Mouse (Mus musculus) cerebellum, adult 2 months (tissue): ENCODE measurements around the gene Lama2. TPM values are rescaled to one million over a fixed set of nuclear protein-coding genes. Genes with fewer than 3 reads are reported as not detected.
A peak's percentile ranks its signal among the peaks of the same experiment; 100 is the strongest.

ENCODE experiments used
- DNase-seq, 2 experiments: peaks; one replicate each; pipeline ENCODE4 v3.0.0; 2021
- H3K27ac ChIP-seq: fragments of 200-500 bp; 2 replicates; pipeline ENCODE4 v1.5.1; 2012; ENCODE audit warnings: low read length, control low read depth, inconsistent platforms; ENCODE audit not compliant: insufficient read depth
- H3K27me3 ChIP-seq: fragments of 200-500 bp; 2 replicates; pipeline ENCODE4 v1.6.1; 2012; ENCODE audit warnings: inconsistent platforms, mild to moderate bottlenecking, low read length, moderate library complexity; ENCODE audit not compliant: control insufficient read depth, insufficient read depth
- H3K4me1 ChIP-seq: fragments of 200-500 bp; 2 replicates; pipeline ENCODE4 v1.6.1; 2011; ENCODE audit warnings: low read length; ENCODE audit not compliant: control insufficient read depth, insufficient read depth
- H3K4me3 ChIP-seq: fragments of 200-500 bp; replicated peaks from 2 replicates; pipeline ENCODE3; 2011; ENCODE audit warnings: mild to moderate bottlenecking, low read depth, low read length, control low read depth; ENCODE audit not compliant: insufficient read depth
- CTCF ChIP-seq: fragments of 200-500 bp; IDR thresholded peaks from 2 replicates; pipeline ENCODE4 v1.5.1; 2011; ENCODE audit warnings: low read depth, mild to moderate bottlenecking, control low read depth, low read length, moderate library complexity, borderline replicate concordance; ENCODE audit not compliant: insufficient read depth
- POLR2A ChIP-seq: fragments of 200-500 bp; IDR thresholded peaks from 2 replicates; pipeline ENCODE4 v1.6.1; 2011; ENCODE audit warnings: low read length, control low read depth, borderline replicate concordance; ENCODE audit not compliant: insufficient read depth
- WGBS: fragments of 180-500 bp; shearing (Covaris S2); methylation state at CpG from one replicate; pipeline ENCODE4 v1.1.7; 2018; 5-methylcytosine and 5-hydroxymethylcytosine counted together
- polyA plus RNA-seq: library from polyadenylated mRNA; depleted of rRNA; stranded (reverse); fragments of >200 nt; gene quantifications from 2 replicates; pipeline ENCODE4 v1.2.3, GENCODE M21; 2012

Gene Lama2
- polyA plus RNA-seq, 1 experiment = 7.3 TPM

DNA sequence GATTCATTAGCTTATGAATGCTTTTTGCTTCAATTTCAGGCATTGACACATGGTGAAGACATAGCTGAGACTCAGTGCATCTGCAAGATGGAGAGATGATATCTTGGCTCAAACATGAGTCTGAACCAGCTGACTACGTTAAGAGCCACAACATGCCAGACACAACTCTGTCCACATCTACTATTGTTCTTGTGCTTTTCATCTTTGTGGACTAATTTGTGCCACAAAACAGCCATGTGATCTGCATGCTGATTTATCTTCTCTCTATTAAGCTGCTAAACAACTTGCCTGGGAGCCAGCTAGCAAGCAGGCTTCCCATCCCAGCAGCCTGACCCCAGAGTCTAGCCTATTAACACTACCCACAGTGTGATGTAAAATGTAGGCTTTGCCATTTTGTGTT lies 151.3 kb downstream of the Lama2 start:
- H3K27ac ChIP-seq = no peak overlapping the region
- H3K27me3 ChIP-seq = no peaks in the 10 kb centered on the region
- DNase-seq = no peak
- TF ChIP-seq CTCF (no peak), POLR2A (no peak)
- no peak overlapping the region for H3K4me3 ChIP-seq
- 16% methylated on average over 1 of the region's 1 CpGs for WGBS
- H3K4me1 ChIP-seq = no peaks in the 10 kb centered on the region

DNA sequence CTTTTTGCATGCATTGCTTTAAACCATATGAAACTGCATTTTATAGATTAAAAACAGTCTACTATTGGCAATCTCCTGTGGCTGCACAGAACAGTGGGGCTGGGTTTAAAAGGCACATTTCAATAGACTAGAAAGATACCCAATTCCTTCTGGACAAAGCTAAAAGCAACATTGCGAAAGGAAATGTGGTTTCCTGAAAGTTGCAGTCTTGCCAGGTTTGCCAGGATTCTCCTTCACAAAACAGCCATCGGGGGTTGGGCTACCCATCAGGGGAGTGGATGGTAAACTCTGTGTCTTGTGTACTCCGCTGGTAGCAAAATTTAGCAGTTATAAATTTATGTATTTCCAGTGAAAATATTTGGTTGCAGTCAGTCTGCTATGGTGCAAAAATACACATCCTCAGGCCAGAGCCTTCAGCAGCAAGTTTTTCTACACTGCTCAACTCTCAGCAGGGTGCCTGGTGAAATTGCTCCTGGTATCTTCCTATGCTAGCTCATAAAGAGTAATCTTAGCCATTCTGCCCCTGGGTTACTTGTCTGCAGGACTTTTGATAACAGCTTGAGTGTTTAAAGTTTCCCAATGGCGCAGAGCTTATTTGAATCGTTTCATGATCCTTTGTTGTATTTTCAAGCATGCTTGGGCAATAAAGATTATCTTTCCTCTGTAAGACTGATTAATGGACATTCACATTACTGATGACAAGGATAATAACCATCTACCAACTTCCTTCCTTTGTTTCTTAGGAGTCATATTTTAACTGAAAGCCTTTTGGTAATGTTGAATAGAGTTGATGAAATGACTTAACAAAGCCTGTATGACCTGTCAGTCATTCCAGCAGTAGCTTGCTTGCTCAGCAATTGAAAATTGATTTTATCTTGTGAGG lies 205.7 kb downstream of the Lama2 start:
- H3K27ac ChIP-seq = no peak overlapping the region
- 78% methylated on average over 5 of the region's 5 CpGs for WGBS

DNA sequence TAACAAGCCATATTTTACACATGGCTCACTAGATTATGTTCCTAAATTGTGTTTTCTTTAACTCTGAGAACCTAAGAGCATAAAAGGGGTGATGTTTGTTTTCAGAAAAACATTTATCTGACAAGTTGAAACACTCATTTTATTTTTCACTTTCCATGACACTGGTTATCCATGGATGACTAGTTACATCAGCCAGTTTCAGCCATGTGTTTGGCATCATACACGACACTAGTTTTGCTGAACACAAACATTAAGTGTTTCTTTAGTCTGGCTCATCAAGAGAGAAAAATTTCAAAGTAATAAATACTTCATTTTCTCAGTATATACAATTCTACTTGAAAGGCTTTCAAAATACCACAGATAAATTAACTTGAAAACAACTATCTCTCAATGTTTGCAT lies 228.8 kb downstream of the Lama2 start:
- H3K4me3 ChIP-seq = no peak overlapping the region
- no peak for DNase-seq
- no peaks in the 10 kb centered on the region for H3K4me1 ChIP-seq
- TF ChIP-seq CTCF (no peak), POLR2A (no peak)
- H3K27me3 ChIP-seq = no peaks in the 10 kb centered on the region
- 50% methylated on average over 1 of the region's 1 CpGs for WGBS
- H3K27ac ChIP-seq = no peak overlapping the region

More for the DNA sequence above, 205.7 kb downstream of the Lama2 start:
- DNase-seq = no peak
- Histone ChIP-seq H3K4me3 (no peak overlapping the region), H3K27me3 (no peaks in the 10 kb centered on the region), H3K4me1 (no peaks in the 10 kb centered on the region)
- TF ChIP-seq POLR2A (no peak), CTCF (no peak)

DNA sequence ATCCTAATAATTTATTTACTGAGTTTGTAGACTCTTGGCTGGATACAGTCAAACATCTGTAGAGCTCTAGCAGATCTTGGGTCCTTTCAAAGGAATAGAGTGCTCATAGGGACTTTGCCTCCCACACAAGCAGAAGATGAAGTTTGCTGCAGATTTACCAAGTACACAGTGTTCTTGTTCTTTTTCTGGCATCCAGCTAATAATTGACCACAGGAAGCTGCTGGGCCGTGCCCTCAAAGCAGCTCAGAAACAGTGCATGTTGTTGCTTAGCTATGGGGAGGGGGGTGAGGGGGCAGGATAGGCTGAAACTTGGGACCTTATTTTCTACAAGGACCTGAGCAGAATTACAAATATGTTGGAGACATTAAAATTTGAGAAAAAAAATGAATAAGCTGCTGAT lies 232.0 kb downstream of the Lama2 start:
- H3K27ac ChIP-seq = no peak overlapping the region
- no peaks in the 10 kb centered on the region for H3K4me1 ChIP-seq
- DNase-seq = peak in 1 of 2 experiments; percentile 24
- no peak for TF ChIP-seq CTCF
- no peak for TF ChIP-seq POLR2A
- WGBS = 20% methylated on average over 1 of the region's 1 CpGs
- H3K27me3 ChIP-seq = no peaks in the 10 kb centered on the region
- no peak overlapping the region for H3K4me3 ChIP-seq

DNA sequence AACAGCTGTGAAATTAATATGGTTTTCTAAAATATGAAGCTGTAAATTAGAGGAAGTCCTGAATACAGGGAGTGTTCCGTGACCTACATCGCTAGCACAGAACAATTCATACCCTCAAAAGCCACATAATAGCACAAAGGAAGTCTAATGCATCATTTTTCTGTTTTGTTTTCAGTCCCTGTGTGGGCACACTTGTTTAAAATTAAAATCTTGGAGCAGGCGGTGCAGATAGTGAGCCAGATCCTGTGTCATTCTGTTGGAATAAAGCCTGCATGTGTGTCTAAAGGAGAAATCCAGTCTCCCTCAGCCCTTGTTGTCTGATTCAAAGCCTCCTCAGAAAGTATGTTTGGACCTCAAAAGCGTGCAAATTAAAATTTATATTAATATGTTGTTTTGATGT lies 234.9 kb downstream of the Lama2 start:
- Histone ChIP-seq H3K27ac (no peak overlapping the region), H3K4me1 (no peaks in the 10 kb centered on the region), H3K27me3 (no peaks in the 10 kb centered on the region), H3K4me3 (no peak overlapping the region)
- no peak for TF ChIP-seq POLR2A
- no peak for TF ChIP-seq CTCF
- 64% methylated on average over 4 of the region's 4 CpGs for WGBS
- no peak for DNase-seq

DNA sequence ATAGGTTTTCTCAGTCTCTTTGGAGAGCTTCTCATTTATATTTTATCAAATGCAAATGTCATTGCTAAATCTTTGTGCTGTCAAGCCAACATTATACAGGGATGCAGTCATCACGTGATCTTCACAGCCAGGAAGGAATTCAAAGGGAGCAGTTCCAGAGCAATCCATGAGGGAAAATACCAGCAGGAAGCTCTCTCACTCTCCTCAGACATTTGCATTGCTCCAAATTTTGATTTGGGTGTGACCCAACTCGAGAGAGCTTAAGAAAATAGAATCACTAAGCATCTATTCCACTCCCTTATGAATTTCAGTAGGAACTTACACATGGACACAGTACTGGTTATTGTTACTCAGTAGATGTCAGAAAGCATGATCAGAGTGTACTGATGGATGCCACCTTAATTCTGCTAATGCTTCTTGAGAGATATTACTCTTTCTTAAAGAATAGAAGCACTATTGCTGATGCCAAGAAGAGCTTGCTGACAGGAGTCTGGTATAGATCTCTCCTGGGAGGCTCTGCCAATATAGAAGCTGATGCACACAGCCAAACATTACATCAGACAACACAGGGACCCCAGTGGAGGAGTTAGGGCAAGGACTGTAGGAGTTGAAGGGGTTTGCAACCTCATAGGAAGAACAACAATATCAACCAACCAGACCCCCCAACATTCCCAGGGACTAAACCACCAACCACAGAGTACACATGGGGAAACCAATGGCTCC lies 236.5 kb downstream of the Lama2 start:
- no peak for TF ChIP-seq CTCF
- TF ChIP-seq POLR2A = no peak
- H3K27me3 ChIP-seq = no peaks in the 10 kb centered on the region
- H3K4me3 ChIP-seq = no peak overlapping the region
- no peak overlapping the region for H3K27ac ChIP-seq
- no peaks in the 10 kb centered on the region for H3K4me1 ChIP-seq
- WGBS = 21% methylated on average over 2 of the region's 2 CpGs
- DNase-seq = no peak

DNA sequence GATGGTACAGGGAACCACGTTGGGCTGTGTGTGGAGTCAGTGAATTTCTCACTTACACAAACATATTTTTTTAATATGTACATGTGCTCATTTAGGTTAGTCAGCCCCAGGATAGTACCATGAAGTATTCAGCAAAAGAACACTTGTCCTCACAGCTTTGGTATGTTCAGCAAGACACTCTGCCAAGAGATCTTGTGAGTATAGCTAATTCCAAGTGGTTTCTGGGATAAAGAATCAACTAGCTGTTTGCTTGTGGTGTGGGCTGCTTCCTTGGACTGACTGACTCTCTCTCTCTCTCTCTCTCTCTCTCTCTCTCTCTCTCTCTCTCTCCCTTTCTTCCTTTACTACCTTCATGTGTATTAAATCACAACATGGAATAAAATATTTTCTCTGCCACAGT lies 241.3 kb downstream of the Lama2 start:
- Histone ChIP-seq H3K27me3 (no peaks in the 10 kb centered on the region), H3K4me3 (no peak overlapping the region), H3K27ac (no peak overlapping the region), H3K4me1 (no peaks in the 10 kb centered on the region)
- no peak for DNase-seq
- 46% methylated on average over 1 of the region's 1 CpGs for WGBS
- TF ChIP-seq POLR2A = no peak
- TF ChIP-seq CTCF = no peak
